Mouse (Mus musculus) megakaryocyte progenitor cell, adult 5-6 weeks (primary cell): ENCODE results near the gene Mbd4. TPM values are rescaled to one million over a fixed set of nuclear protein-coding genes. Genes with fewer than 3 reads are reported as not detected.

Experiments
- ATAC-seq: replicated peaks from 2 replicates; pipeline ENCODE4 v1.8.0; 2016; ENCODE audit warnings: mild to moderate bottlenecking, moderate TSS enrichment, inconsistent platforms; ENCODE audit not compliant: poor library complexity
- total RNA-seq, 2 experiments: library from RNA; stranded (forward) in 1 of 2; stranded (reverse) in 1 of 2; fragments of 157-497, 149-512 nt in 1 of 2; fragments of 200-1000 nt in 1 of 2; gene quantifications; 2 replicates each; pipeline versions ENCODE4 v1.2.3 to v1.2.4; 2015 to 2017

Mbd4 gene
- total RNA-seq, 2 experiments from 2014 or later = 10.4 to 19.7 TPM

DNA sequence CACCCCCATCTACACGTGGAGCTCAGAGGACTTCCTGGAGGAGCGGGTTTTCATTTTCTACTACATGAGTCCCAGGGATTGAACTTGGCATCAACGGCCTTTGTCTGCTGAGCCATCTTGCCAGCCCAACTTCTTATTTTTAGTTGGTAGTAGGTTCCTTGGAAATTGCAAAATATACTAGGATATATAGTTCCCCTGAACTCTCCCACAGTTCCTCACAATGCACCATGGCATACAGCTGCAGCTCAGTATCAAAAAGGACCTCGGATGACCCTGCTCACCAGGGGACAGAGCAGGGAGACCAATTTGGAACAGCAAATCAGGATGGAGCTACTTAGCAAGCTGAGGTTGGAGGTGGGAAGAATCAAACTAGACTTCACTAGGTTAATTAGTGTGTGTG is 38.1 kb downstream of the Mbd4 start:
- ATAC-seq = no peak

DNA sequence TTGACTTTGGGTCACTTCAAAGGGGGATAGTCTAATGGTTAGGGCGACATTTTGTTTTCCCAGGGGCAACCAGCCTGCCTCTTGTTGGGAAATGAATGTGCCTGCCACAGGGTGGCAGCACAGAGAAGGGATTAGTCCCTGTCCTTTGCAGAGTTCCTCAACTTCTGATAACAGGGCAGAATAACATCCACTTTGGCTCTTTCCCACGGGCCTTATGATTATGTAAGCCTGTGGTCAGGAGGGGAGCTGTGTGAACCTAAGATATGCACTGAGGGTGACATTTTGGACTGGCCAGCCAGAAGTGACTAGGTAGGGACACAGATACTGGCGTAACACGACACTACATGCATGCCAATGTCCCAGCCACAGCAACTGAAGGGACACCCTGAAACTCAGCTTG is 39.1 kb downstream of the Mbd4 start:
- ATAC-seq = peak; percentile 93

DNA sequence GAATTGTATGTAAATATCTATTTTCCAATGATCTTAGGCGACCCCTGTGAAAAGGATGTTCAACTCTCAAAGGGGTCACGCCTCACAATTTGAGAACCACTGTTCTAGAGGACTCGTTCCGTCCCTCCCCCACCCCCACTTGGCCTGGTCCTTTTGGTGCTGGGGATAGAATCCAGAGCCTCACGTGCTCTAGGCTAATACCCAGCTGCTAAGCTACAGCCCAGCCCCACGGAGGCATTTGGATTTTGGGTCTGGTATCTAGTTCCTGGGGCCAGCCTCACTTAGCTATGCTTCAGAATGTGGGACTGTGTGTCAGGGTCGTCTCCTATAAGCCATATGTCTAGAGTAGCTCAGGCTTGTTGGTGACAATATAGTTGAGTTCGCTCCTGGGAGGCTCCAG is 41.6 kb downstream of the Mbd4 start:
- ATAC-seq = no peak

DNA sequence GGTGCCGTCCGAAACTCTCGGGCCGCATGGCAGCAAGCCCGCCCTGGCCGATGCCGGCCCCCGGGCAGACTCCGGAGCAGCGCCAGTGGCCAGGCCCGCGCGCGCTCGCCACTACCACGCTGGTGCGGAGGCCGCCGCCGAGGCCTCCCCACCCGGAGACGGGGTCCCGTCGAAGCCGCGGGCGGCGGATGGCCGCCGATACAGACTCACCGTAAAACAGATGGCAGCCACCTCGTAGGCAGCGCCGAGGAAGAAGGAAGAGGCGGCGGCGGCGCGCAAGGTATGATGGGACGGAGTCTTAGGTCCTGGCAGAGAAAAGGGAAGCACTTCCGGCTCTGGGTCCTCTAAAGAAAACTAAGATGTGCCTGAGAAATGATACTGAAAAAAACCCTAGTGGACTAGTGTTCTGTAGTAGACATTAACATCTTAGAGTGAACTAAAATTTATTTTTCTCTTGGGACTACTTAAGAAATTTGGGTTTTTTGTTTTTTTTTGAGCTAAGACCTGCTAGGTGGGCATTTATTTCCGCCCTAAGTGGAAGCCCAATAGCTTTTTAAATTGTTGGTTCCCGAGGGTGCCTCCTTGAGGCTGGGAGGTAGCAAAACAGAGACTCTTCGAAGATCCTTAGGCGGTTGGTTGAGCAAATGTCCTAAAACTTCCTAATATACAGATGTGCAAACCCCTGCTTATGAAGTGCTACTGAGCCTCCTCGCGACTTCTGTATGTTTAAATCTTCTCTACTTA is 44.5 kb downstream of the Mbd4 start, which contains the start of gene Rpl32:
Gene Rpl32, minus strand, starts transcription at position 260 of the 744 bp plus-strand sequence.
- ATAC-seq = peak; percentile 84

DNA sequence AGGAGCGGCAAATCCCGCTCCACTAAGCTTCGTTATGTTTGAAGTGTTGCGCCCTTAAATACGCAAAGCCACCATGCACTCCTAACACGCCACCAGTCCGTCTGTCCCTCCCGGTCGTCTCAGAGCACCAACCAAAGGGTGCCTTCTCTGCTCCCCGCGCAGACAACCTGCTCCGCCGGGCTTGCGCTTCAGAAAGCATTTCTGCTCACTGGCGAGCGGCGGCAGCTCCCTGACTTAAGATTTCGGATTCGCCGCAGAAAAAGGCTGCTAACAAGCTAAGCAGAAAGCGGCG is 45.0 kb downstream of the Mbd4 start:
- ATAC-seq = no peak

DNA sequence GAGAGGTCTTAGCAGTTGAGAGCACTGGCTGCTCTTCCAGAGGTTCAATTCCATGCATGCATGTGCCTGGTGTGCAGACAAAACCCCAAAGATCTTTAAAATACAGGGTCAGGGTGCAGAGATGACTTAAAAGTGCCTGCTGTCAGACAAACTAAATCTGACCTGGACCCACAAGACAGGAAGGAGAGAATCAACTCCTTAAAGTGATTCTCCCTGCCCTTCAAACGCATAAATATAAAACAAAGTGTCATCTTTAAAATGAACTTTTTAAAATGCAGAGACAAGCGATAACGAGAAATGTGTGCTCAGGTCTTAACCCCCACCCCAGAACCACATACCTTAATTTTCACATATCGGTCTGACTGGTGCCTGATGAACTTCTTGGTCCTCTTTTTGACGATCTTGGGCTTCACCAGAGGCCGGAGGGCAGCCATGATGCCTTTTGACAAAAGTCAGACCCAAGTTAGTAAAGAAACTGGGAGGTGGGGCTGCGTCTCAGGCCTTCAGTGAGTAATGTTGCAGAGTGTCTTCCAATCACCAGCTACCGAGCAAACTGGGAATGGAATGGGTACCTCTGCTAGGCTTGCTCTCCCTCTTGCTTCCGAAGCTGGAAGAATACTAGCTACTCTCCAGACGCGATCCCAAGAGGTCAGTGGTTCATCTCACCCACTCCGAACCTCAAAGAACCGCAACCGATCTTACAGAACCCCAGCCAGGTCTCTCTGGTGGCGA is 45.5 kb downstream of the Mbd4 start:
- ATAC-seq = no peak

DNA sequence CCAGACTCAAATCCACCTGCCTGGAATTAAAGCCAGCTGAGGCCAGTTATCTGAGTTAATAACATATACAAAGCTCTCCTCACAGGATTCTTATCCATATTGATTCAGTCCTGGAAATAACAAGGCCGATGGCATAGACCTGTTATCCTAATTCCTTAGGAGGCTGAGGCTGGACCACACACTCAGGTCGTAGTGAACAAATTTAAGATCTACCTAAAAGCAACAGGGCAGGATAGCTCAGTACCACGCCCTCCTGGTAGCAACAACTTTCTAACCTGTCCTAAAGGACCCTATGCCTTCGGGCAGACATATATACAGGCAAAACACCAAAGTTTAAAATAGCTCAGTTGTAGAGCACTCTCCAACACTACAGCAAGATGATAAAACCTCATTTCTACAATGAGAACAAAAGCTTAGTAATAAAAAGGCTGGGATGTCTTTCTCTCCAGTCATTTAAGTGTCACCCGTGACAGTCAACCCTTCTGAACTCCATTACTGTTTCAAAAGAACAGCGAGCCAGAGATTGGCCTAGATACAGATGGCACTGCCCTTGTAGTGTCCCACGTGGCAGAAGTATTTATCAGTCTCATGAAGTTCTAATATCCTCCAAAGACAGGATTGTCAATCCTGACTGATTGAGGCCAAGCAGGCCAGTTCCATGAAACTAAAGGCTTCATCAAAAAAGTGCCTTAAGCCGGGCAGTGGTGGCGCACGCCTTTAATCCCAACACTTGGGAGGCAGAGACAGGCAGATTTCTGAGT is 48.6 kb downstream of the Mbd4 start:
- ATAC-seq = no peak

DNA sequence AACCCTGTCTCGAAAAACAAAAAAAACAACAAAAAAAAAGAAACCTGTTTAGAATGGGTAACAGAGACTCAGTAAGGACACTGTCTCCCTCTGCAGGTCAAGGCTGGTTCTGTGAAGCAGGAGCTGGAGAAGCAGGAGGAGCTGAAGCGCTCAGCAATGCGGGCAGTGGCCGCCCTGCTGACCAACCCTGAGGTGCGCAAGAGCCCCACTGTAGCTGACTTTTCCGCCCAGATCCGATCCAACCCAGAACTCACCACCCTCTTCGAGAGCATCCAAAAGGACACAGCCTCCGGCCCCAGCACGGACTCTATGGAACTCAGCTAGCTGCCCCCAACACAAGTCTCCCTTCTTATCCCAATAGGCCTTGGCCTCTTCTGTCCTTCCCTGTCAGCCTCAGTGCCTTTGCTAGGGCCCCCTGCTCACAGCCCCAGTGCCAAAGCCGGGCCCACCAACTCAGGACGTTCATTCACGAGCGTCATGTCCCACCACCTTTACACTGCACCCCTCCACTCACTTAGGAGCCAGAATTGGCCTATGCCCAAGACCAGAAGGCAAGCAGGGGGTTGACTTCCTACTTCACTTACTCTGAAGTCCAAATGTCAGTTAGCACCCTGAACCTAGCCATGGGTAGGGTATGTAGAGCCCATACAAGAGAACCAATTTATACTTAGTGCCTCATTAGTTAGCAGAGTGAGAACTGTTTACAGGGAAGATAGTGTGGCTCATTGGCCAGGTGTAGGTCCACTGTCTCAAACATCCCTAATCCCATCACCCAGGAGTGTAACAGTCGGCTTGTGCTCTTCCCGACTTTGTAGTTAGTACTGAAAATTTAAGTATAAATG is 49.4 kb downstream of the Mbd4 start:
- peak; percentile 80 for ATAC-seq

DNA sequence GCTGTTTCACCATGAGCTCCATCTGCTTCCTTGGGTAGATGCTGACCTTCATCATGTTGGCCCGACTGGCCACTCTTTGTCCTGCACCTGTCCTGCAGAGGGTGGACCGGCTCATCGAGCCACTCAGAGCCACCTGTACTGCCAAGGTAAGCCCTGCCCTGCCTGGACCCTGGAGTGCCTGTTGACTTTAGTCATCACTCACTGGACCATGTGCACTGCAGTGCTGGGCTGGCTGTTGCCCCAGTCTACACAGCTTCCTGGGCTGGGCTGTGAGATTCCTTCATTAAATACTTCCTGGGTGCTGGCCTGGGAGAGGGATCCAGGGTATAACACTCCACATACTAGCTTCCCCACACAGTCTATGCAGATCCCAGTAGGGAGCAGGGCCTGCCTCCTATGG is 51.4 kb downstream of the Mbd4 start:
- no peak for ATAC-seq

DNA sequence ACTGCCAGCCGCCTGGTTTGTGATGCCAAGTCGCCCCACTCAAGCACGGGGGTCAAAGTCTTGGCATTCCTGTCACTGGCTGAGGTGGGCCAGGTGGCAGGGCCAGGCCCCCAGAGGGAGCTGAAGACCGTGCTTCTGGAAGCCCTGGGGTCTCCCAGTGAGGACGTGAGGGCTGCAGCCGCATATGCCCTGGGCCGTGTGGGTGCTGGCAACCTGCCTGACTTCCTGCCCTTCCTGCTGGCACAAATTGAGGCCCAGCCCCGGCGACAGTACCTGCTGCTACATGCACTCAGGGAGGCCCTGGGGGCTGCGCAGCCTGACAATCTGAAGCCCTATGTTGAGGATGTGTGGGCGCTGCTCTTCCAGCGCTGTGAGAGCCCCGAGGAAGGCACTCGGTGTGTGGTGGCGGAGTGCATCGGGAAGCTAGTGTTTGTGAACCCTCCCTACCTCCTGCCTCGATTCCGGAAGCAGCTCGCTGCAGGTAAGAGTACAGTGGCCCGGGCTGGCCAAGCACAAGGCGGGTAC is 60.4 kb downstream of the Mbd4 start:
- ATAC-seq = peak; percentile 68

DNA sequence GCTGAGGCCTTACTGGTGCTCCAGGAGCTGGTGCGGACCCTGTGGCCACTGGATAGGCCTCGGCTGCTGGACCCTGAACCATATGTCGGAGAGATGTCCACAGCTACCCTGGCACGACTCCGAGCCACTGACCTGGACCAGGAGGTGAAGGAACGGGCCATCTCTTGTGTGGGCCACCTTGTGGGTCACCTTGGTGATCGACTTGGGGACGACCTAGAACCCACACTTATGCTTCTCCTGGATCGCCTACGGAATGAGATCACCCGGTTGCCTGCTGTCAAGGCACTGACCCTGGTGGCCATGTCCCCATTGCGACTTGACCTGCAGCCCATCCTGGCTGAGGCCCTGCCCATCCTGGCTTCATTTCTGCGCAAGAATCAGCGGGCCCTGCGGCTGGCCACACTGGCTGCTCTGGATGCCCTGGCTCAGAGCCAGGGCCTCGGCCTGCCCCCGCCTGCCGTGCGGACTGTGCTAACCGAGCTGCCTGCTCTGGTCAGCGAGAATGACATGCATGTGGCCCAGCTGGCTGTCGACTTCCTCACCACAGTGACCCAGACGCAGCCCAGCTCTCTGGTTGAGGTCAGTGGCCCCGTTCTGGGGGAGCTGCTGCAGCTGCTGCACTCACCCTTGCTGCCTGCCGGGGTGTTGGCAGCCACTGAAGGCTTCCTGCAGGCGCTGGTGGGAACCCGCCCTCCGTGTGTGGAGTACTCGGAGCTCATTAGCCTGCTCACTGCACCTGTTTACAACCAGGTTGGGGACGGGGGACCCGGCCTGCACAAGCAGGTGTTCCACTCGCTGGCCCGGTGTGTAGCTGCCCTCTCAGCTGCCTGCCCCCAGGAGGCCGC is 61.1 kb downstream of the Mbd4 start:
- ATAC-seq = peak; percentile 80

DNA sequence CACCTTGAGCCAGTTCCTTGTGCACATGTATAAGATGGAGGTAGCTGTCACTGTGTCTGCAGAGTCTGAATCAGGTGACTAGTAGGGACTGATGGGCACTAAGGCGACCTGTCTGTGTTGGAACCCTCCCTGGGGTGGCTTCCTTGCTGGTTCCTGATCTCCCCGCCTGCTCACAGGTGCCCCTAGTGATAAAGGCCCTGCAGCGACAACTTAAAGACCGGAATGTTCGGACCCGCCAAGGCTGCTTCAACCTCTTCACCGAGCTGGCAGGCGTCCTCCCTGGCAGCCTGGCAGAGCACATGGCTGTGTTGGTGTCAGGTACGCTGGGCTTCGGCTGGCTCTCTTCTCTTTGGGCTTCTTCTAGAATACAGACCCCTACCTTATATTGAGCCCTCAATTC is 62.2 kb downstream of the Mbd4 start:
- no peak for ATAC-seq

Other genes with a start within 250 kb of the Mbd4 start
- gene Raf1, start 176.7 kb downstream of the Mbd4 start, total RNA-seq (2015) = 95.4 and 118 TPM in 2 replicates
- 66.7 and 79.8 TPM in 2 replicates for gene Raf1, start 176.7 kb downstream of the Mbd4 start, total RNA-seq (2017)
- gene Tmem40, start 91.0 kb downstream of the Mbd4 start, total RNA-seq (2015) = 12.2 and 12.7 TPM in 2 replicates
- 19.0 and 21.5 TPM in 2 replicates for gene Tmem40, start 91.0 kb downstream of the Mbd4 start, total RNA-seq (2017)
- 2.5 and 2.8 TPM in 2 replicates for gene Cand2, start 78.8 kb downstream of the Mbd4 start, total RNA-seq (2015)
- 1.5 and 1.7 TPM in 2 replicates for gene Cand2, start 78.8 kb downstream of the Mbd4 start, total RNA-seq (2017)
- 4,905 and 5,125 TPM in 2 replicates for gene Rpl32, start 44.6 kb downstream of the Mbd4 start, total RNA-seq (2015)
- 5,456 and 6,333 TPM in 2 replicates for gene Rpl32, start 44.6 kb downstream of the Mbd4 start, total RNA-seq (2017)
- 0.20 TPM in 2 replicates for gene Efcab12, start 15.0 kb downstream of the Mbd4 start, total RNA-seq (2015)
- 0.42 TPM in 1 of 2 replicates, not detected in the other for gene Efcab12, start 15.0 kb downstream of the Mbd4 start, total RNA-seq (2017)
- gene Ift122, start 99 bp upstream of the Mbd4 start, total RNA-seq (2015) = 1.7 and 1.8 TPM in 2 replicates
- 3.2 and 3.9 TPM in 2 replicates for gene Ift122, start 99 bp upstream of the Mbd4 start, total RNA-seq (2017)
- 0.15 TPM in 1 of 2 replicates, not detected in the other for gene Rho, start 78.4 kb upstream of the Mbd4 start, total RNA-seq (2015)
- gene Rho, start 78.4 kb upstream of the Mbd4 start, total RNA-seq (2017) = 0.34 TPM in 1 of 2 replicates, not detected in the other
- not detected in 2 replicates for gene H1foo, start 91.6 kb upstream of the Mbd4 start, total RNA-seq (2015)
- gene H1foo, start 91.6 kb upstream of the Mbd4 start, total RNA-seq (2017) = not detected in 2 replicates
- gene Plxnd1, start 141.6 kb upstream of the Mbd4 start, total RNA-seq (2015) = 51.5 and 70.9 TPM in 2 replicates
- 33.9 and 43.9 TPM in 2 replicates for gene Plxnd1, start 141.6 kb upstream of the Mbd4 start, total RNA-seq (2017)